Mouse (Mus musculus): Measurements from ENCODE around the gene AC140267.1.

Gene AC140267.1

GRCm38 (mm10) chr15:80263610-80264575, 28.3 kb downstream of the AC140267.1 start, which contains the start of gene Rps19bp1:
Rps19bp1 (minus strand) TSS chr15:80264315.
- DNase-seq (ENCODE audit: low read depth), result peak; percentile 96

GRCm38 (mm10) chr15:80266281-80266680, 30.6 kb downstream of the AC140267.1 start:
- DNase-seq (ENCODE audit: low read depth), result peak; percentile 87

GRCm38 (mm10) chr15:80271858-80272396, 36.3 kb downstream of the AC140267.1 start:
- DNase-seq (ENCODE audit: low read depth), result no peak

DNA sequence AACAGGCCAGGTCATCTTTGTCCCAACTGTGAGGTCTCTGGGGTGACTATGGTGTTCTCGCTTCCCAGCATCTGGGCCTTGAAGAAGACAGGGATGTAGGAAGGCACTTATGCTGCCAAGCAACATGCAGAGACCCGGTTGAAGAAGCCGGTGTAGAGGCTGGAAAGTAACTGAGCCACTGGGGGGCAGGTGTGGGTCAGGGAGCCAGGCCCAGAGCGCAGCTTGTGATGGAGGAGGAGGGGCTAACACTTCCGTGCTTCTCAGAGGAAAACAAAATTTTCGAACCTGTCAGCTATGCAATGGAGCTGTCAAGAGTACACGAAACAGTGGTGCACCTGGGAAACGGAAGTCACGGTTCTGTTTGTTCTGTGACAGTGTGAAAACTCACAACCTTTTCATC, 41.5 kb downstream of the AC140267.1 start:
- DNase-seq (ENCODE audit: low read depth), result no peak

DNA sequence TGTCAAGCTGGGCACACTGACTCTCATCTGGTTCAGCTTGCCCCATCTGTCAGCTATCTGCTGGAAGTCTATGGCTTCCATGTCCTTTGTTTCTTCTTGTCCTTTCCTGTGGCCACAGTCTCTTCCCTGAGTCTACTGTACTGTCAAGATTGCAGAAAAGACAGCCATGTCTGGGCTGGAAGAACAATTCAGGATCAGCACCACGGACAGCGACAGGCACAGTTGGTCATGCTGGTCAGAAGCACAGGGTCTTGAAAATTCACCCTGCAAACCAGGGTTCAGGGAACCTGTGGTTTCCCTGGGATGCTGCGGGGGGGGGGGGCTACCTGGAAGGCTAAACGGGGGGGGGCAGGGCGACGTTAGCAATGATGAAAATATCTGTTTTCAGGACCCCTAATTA, 42.0 kb downstream of the AC140267.1 start:
- peak; percentile 58 for DNase-seq (ENCODE audit: low read depth)

DNA sequence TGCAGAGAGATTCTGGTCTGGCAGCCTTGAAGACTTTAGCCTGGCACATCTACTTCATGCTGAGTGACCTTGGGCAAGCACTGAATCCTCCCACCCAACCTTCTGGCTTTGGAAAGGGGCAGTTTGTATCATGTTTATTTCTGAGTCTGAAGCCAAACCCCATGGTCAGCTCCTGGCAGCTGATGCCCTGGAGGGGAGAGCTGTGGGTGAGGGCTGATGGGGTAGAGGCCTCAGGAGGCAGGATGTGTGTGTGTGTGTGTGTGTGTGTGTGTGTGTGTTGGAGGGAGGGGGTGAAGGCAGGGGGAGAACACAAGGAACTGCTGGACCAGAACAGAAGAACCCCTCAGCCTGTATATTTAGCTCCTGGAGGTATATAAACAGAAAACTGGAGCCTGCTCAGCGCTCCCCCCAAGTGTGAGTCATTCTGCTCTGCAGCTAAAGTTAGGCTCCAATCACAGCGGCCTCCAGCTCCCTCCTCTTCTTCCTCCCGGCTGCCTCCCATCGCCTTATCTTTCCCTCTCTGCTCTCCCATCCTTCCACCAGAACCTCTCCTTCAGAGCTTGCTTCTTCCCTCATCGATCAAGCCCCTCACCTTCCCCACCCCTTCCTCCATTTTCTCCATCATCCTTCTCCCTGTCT, 42.6 kb downstream of the AC140267.1 start:
- no peak for DNase-seq (ENCODE audit: low read depth)

GRCm38 (mm10) chr15:80279053-80279452, 43.4 kb downstream of the AC140267.1 start:
- DNase-seq (ENCODE audit: low read depth), result no peak

DNA sequence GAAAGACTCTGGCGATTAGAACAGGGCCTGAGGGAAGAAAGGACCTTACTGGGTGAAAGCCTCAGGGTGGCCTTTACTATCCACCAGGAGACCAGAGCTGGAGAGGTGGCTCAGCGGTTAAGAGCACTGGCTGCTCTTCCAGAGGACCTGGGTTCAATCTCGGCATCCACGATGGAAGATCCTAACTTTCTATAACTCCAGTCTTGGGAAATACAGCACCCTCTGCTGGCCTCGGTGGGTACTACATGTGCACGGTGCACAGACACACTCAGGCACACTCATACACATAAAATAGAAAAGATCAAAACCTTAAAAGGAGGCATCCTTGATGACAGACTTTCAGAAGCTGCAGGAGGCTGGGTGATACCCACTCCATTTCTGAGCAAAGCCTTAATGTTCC, 45.0 kb downstream of the AC140267.1 start:
- DNase-seq (ENCODE audit: low read depth), result peak; percentile 62

All from naive thymus-derived CD4-positive, alpha-beta T cell, adult 2 months (primary cell).